Mouse (Mus musculus): ENCODE measurements around the gene Psmb9. TPM values are rescaled to one million over a fixed set of nuclear protein-coding genes. Genes with fewer than 3 reads are reported as not detected.

Gene Psmb9
- total RNA-seq, 2 experiments from 2014 or later, result 2.5 to 3.8 TPM

DNA sequence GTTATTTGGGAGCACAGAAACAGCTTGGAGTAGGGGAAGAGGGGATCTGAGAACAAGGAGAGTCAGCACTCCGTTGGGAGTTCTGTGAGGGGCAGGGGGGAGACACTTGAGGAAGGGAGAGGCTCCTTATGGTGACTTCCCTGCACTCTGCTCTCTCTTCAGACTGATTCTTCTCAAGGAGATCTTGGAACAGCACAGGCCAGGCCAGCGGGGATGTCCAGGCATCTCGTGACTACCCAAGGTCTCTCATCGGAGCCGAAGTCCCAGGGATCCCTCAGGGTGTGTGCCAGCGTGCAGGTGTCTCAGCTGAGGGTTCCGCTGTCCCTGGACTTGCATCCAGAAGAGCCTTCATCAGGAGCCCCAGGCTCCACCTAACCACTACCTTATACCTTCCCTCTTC lies 48.9 kb downstream of the Psmb9 start:
- DNase-seq, result no peak

DNA sequence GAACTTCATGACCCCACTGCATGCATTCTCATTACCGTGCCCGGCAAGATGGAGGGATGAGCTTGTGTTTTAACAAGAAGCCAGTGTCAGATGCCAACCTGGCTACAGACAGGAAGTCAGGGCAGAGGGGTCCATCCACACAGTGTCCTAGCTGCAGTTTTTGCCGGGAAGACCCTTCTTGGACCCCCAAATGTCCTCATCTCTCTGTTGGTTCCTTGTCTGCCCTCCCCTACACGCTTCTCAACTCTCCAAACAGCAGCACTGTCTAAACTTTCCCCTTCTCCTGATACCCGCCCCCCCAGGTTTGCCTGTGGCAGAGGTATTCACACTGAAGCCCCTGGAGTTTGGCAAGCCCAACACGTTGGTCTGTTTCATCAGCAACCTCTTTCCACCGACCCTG lies 50.0 kb downstream of the Psmb9 start:
- DNase-seq, result no peak

DNA sequence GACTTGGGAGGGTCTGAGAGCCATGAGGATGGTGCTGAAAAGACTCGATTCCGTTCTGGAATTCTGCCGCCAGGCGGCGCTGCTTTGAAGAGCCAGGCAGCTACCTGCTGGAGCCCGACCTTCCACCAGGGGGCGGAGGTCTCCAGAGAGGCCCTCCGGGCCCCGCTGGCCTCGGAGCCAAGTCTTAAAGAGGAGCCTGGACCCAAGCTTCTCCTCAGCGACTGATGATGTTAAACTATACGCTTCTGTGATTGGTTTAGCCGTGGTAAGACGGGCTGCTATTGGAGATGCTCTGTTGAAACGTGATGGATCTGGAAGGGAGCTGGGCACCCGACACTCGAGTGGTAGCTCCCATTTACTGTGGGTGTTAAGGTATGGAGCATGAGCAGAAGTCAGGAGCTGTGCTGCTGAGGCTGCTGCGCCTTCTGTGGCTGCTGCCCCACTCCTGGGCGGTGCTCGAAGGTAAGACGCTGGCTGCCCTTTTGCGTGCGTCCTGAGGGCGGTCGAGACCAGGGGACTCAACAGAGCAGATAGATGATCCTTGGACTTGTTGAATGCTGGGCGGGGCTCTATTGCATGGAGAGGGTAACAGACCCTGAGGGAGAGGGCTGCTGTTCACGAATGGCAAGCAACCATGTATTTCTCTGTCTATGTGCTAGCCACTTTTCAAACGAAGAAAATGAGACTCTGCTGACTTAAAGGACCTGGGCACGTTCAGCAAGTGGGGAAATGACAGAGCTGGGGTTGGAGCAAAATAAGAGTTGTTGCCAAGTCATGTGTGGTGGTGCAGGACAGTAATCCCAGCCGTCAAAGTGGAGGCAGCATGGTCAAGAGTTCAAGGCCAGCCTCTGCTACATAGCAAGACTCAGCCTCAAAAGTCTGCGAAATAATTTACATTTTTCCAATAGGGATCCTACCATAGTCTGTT lies 52.0 kb downstream of the Psmb9 start:
- peak; percentile 100 for DNase-seq

DNA sequence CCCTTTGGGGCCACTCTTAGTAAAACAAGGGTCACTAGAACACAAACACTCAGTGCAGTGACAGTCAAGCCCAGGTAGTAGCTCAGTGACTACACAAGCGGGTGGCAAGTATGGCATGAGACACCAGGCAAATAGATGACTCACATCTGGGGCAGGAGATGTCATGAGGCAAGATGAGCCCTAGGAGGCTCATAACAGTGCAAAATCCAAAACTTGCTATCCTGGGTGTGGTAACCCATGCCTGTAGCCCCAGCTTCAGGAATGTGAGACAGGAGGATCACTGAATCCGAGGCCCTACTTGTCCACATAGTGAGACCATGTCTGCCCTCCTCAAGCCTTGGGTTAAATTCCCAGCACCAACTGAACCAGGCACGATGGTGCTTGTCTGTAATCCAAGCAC lies 53.1 kb downstream of the Psmb9 start:
- DNase-seq, result no peak

DNA sequence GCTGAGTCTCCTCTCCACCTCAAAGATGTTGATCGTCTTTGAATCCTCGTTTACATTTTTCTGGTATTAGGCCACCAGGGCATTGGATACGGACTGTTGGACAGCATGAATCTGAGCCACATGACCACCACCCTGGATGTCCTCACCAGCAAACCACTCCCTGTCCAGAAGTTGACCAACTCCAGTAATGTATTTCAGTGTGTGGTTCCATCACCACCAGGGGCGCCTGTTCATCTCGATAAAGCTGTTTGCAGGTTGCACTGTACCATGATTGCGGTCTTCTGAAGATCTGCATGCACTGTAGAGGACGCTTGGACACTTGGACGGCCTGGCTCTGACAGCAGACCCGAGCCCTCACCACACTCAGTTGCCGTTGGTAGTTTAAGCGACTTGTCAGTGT lies 54.3 kb downstream of the Psmb9 start:
- DNase-seq, result no peak

Other genes with a start within 250 kb of the Psmb9 start
- gene Pfdn6, start 247.4 kb downstream of the Psmb9 start, total RNA-seq (2021), result 10 to 100 TPM; 78.0 to 79.5 TPM
- gene Wdr46, start 247.1 kb downstream of the Psmb9 start, total RNA-seq (2021), result 10 to 100 TPM; 13.3 to 14.4 TPM
- 1 to 10 TPM; 2.3 to 2.9 TPM for gene B3galt4, start 236.3 kb downstream of the Psmb9 start, total RNA-seq (2021)
- 10 to 100 TPM; 38.1 to 40.1 TPM for gene Vps52, start 232.0 kb downstream of the Psmb9 start, total RNA-seq (2021)
- gene Rps18, start 231.8 kb downstream of the Psmb9 start, total RNA-seq (2021), result 100 to 1,000 TPM; 648 to 719 TPM
- gene H2-K1, start 187.4 kb downstream of the Psmb9 start, total RNA-seq (2021), result 10 to 100 TPM; 33.9 to 35.4 TPM
- gene Ring1, start 163.1 kb downstream of the Psmb9 start, total RNA-seq (2021), result 10 to 100 TPM; 18.7 to 19.8 TPM
- gene H2-Ke6, start 159.7 kb downstream of the Psmb9 start, total RNA-seq (2021), result 10 to 100 TPM; 63.6 to 69.6 TPM
- gene Slc39a7, start 156.1 kb downstream of the Psmb9 start, total RNA-seq (2021), result 10 to 100 TPM; 83.8 to 86.5 TPM
- 10 to 100 TPM; 35.5 to 39.5 TPM for gene Rxrb, start 156.0 kb downstream of the Psmb9 start, total RNA-seq (2021)
- gene Col11a2, start 148.3 kb downstream of the Psmb9 start, total RNA-seq (2021), result 1 to 10 TPM; 1.4 to 2.2 TPM
- not detected for gene H2-Oa, start 95.4 kb downstream of the Psmb9 start, total RNA-seq (2021)
- gene H2-DMa, start 68.2 kb downstream of the Psmb9 start, total RNA-seq (2021), result 1 to 10 TPM; 5.6 to 6.0 TPM
- 100 to 1,000 TPM; 125 to 128 TPM for gene Brd2, start 65.1 kb downstream of the Psmb9 start, total RNA-seq (2021)
- gene H2-DMb2, start 44.5 kb downstream of the Psmb9 start, total RNA-seq (2021), result under 1 TPM; 0.55 to 0.72 TPM
- gene H2-DMb1, start 34.7 kb downstream of the Psmb9 start, total RNA-seq (2021), result under 1 TPM; 0.26 to 0.68 TPM
- 1 to 10 TPM; 4.8 to 5.4 TPM for gene Tap1, start 211 bp downstream of the Psmb9 start, total RNA-seq (2021)
- 1 to 10 TPM; 3.7 to 7.0 TPM for gene Psmb8, start 10.0 kb upstream of the Psmb9 start, total RNA-seq (2021)
- gene Tap2, start 15.8 kb upstream of the Psmb9 start, total RNA-seq (2021), result 10 to 100 TPM; 10.7 to 12.3 TPM
- gene H2-Ob, start 51.1 kb upstream of the Psmb9 start, total RNA-seq (2021), result under 1 TPM; 0.23 to 0.38 TPM
- gene H2-Ab1, start 69.9 kb upstream of the Psmb9 start, total RNA-seq (2021), result 1 to 10 TPM; 2.4 to 3.1 TPM
- 1 to 10 TPM; 2.2 to 3.0 TPM for gene H2-Aa, start 100.1 kb upstream of the Psmb9 start, total RNA-seq (2021)
- gene H2-Eb1, start 118.1 kb upstream of the Psmb9 start, total RNA-seq (2021), result 1 to 10 TPM; 4.0 to 4.9 TPM
- gene H2-Eb2, start 137.9 kb upstream of the Psmb9 start, total RNA-seq (2021), result not detected
- gene Btnl2, start 167.1 kb upstream of the Psmb9 start, total RNA-seq (2021), result under 1 TPM; 0.09 to 0.31 TPM
- gene Btnl1, start 189.4 kb upstream of the Psmb9 start, total RNA-seq (2021), result not detected
- not detected for gene BC051142, start 211.1 kb upstream of the Psmb9 start, total RNA-seq (2021)